Mouse (Mus musculus): Measurements from ENCODE around the gene Fzd2. TPM values are rescaled to one million over a fixed set of nuclear protein-coding genes. Genes with fewer than 3 reads are reported as not detected.

Gene Fzd2
- polyA plus RNA-seq, 1 experiment from 2014 or later: 41.7 TPM

DNA sequence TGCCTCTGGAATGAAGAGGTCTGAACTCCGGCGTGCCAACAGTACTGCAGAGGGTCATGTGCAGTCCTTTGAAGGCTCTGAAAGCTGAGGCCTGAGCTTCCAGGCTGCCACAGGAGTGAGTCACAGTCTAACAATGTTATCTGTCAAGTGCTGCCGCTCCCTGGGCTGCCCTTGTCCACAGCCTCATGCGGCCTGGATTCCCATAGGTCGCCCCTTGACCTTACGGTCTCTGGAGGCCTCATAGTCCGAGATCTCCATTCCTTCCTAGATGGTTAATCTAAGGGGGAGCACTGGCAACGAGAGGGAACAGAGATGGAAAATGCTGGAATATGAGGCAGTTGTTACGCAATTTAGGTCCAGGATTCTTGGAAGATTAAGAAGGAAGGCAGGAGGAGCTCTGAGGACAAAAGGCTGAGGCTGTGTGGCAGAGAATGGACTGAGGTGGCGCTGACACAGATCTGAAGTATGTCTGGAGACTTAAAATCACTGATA lies 39.7 kb downstream of the Fzd2 start:
- ATAC-seq (ENCODE audit: low FRiP score, low TSS enrichment): no peak
- H3K4me2 ChIP-seq (replicated peaks; ENCODE audit: low read depth, low read length): no peak overlapping the region
- 46% methylated on average over 10 of the region's 10 CpGs for WGBS
- no peak overlapping the region for H3K4me3 ChIP-seq (ENCODE audit: low read length)
- no peak overlapping the region for H3K27ac ChIP-seq (ENCODE audit: low read depth, low read length)
- no peaks in the 10 kb centered on the region for H3K9me3 ChIP-seq (ENCODE audit: control insufficient read depth, low read length)
- no peaks in the 10 kb centered on the region for H3K27me3 ChIP-seq (ENCODE audit: control insufficient read depth, insufficient read depth, low read length)
- peaks cover 7% of the 10 kb centered on the region for H3K4me1 ChIP-seq (ENCODE audit: control insufficient read depth, insufficient read depth, low read length)
- no peaks in the 10 kb centered on the region for H3K36me3 ChIP-seq (ENCODE audit: control insufficient read depth, insufficient read depth, low read length)
- no peak overlapping the region for H3K9ac ChIP-seq (ENCODE audit: low read depth, low read length)

- no peak for ATAC-seq (ENCODE audit: low FRiP score, low TSS enrichment)
- no peaks in the 10 kb centered on the region for H3K27me3 ChIP-seq (ENCODE audit: control insufficient read depth, insufficient read depth, low read length)
- no peaks in the 10 kb centered on the region for H3K36me3 ChIP-seq (ENCODE audit: control insufficient read depth, insufficient read depth, low read length)
- no peak overlapping the region for H3K4me3 ChIP-seq (ENCODE audit: low read length)
- WGBS: 89% methylated on average over 13 of the region's 13 CpGs
- H3K9ac ChIP-seq (ENCODE audit: low read depth, low read length): no peak overlapping the region
- no peak overlapping the region for H3K4me2 ChIP-seq (replicated peaks; ENCODE audit: low read depth, low read length)
- no peaks in the 10 kb centered on the region for H3K9me3 ChIP-seq (ENCODE audit: control insufficient read depth, low read length)
- H3K4me1 ChIP-seq (ENCODE audit: control insufficient read depth, insufficient read depth, low read length): no peaks in the 10 kb centered on the region
- H3K27ac ChIP-seq (ENCODE audit: low read depth, low read length): no peak overlapping the region
Measured at GRCm38 (mm10) chr11:102646226-102646625, 42.0 kb downstream of the Fzd2 start.

GRCm38 (mm10) chr11:102647885-102648284 lies 43.7 kb downstream of the Fzd2 start:
- Histone ChIP-seq H3K4me3 (ENCODE audit: low read length) (no peak overlapping the region), H3K9me3 (ENCODE audit: control insufficient read depth, low read length) (no peaks in the 10 kb centered on the region), H3K4me2 (replicated peaks; ENCODE audit: low read depth, low read length) (no peak overlapping the region), H3K27me3 (ENCODE audit: control insufficient read depth, insufficient read depth, low read length) (no peaks in the 10 kb centered on the region), H3K4me1 (ENCODE audit: control insufficient read depth, insufficient read depth, low read length) (no peaks in the 10 kb centered on the region), H3K9ac (ENCODE audit: low read depth, low read length) (no peak overlapping the region), H3K27ac (ENCODE audit: low read depth, low read length) (no peak overlapping the region), H3K36me3 (ENCODE audit: control insufficient read depth, insufficient read depth, low read length) (no peaks in the 10 kb centered on the region)
- ATAC-seq (ENCODE audit: low FRiP score, low TSS enrichment): no peak
- 68% methylated on average over 12 of the region's 12 CpGs for WGBS

DNA sequence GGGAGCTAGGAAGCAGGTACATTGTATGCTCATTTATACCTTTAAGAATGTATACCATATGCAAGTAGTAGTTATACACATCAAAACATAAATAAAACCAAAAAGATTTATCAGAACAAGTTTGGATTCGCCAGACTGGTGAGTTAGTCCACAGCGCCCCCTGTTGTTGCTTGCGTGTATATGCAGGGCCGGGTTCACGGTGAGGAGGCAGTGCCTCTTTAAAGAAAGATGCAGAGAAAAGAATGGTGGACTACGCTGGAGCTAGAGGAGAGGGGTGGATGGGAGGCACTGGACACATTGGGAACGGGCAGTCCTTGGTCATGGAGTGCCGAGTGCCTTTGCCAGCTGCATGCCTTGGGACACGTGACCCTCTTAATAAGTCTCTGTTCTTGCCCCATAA lies 47.2 kb downstream of the Fzd2 start:
- ATAC-seq (ENCODE audit: low FRiP score, low TSS enrichment): peak; percentile 66; the same call in 1 of the 2 replicates
- no peak overlapping the region for H3K9ac ChIP-seq (ENCODE audit: low read depth, low read length)
- H3K4me2 ChIP-seq (replicated peaks; ENCODE audit: low read depth, low read length): no peak overlapping the region
- no peaks in the 10 kb centered on the region for H3K9me3 ChIP-seq (ENCODE audit: control insufficient read depth, low read length)
- H3K36me3 ChIP-seq (ENCODE audit: control insufficient read depth, insufficient read depth, low read length): no peaks in the 10 kb centered on the region
- H3K27me3 ChIP-seq (ENCODE audit: control insufficient read depth, insufficient read depth, low read length): no peaks in the 10 kb centered on the region
- WGBS: 5% methylated on average over 9 of the region's 9 CpGs
- no peak overlapping the region for H3K4me3 ChIP-seq (ENCODE audit: low read length)
- 0 out of 2 replicates have a peak, but pooled peaks cover 4% of the 10 kb centered on the region for H3K4me1 ChIP-seq (ENCODE audit: control insufficient read depth, insufficient read depth, low read length)
- no peak overlapping the region for H3K27ac ChIP-seq (ENCODE audit: low read depth, low read length)

- H3K27ac ChIP-seq (ENCODE audit: low read depth, low read length): no peak overlapping the region
- no peak for ATAC-seq (ENCODE audit: low FRiP score, low TSS enrichment)
- H3K9ac ChIP-seq (ENCODE audit: low read depth, low read length): no peak overlapping the region
- H3K4me1 ChIP-seq (ENCODE audit: control insufficient read depth, insufficient read depth, low read length): 0 out of 2 replicates have a peak, but pooled peaks cover 4% of the 10 kb centered on the region
- H3K27me3 ChIP-seq (ENCODE audit: control insufficient read depth, insufficient read depth, low read length): no peaks in the 10 kb centered on the region
- H3K9me3 ChIP-seq (ENCODE audit: control insufficient read depth, low read length): no peaks in the 10 kb centered on the region
- 79% methylated on average over 3 of the region's 3 CpGs for WGBS
- no peak overlapping the region for H3K4me2 ChIP-seq (replicated peaks; ENCODE audit: low read depth, low read length)
- no peaks in the 10 kb centered on the region for H3K36me3 ChIP-seq (ENCODE audit: control insufficient read depth, insufficient read depth, low read length)
- no peak overlapping the region for H3K4me3 ChIP-seq (ENCODE audit: low read length)
Measured at GRCm38 (mm10) chr11:102652844-102653243, 48.6 kb downstream of the Fzd2 start.

- no peak for ATAC-seq (ENCODE audit: low FRiP score, low TSS enrichment)
- H3K4me2 ChIP-seq (replicated peaks; ENCODE audit: low read depth, low read length): no peak overlapping the region
- WGBS: 44% methylated on average over 8 of the region's 8 CpGs
- no peak overlapping the region for H3K27ac ChIP-seq (ENCODE audit: low read depth, low read length)
- no peaks in the 10 kb centered on the region for H3K27me3 ChIP-seq (ENCODE audit: control insufficient read depth, insufficient read depth, low read length)
- H3K9ac ChIP-seq (ENCODE audit: low read depth, low read length): no peak overlapping the region
- H3K4me3 ChIP-seq (ENCODE audit: low read length): no peak overlapping the region
- H3K9me3 ChIP-seq (ENCODE audit: control insufficient read depth, low read length): no peaks in the 10 kb centered on the region
- H3K36me3 ChIP-seq (ENCODE audit: control insufficient read depth, insufficient read depth, low read length): no peaks in the 10 kb centered on the region
- 0 out of 2 replicates have a peak, but pooled peaks cover 4% of the 10 kb centered on the region for H3K4me1 ChIP-seq (ENCODE audit: control insufficient read depth, insufficient read depth, low read length)
Measured at GRCm38 (mm10) chr11:102655888-102656287, 51.7 kb downstream of the Fzd2 start.

GRCm38 (mm10) chr11:102656326-102656926 lies 52.2 kb downstream of the Fzd2 start:
- H3K4me1 ChIP-seq (ENCODE audit: control insufficient read depth, insufficient read depth, low read length): 0 out of 2 replicates have a peak, but pooled peaks cover 4% of the 10 kb centered on the region
- H3K9ac ChIP-seq (ENCODE audit: low read depth, low read length): no peak overlapping the region
- 17% methylated on average over 4 of the region's 4 CpGs for WGBS
- H3K4me2 ChIP-seq (replicated peaks; ENCODE audit: low read depth, low read length): no peak overlapping the region
- H3K4me3 ChIP-seq (ENCODE audit: low read length): no peak overlapping the region
- no peaks in the 10 kb centered on the region for H3K27me3 ChIP-seq (ENCODE audit: control insufficient read depth, insufficient read depth, low read length)
- no peaks in the 10 kb centered on the region for H3K9me3 ChIP-seq (ENCODE audit: control insufficient read depth, low read length)
- no peak overlapping the region for H3K27ac ChIP-seq (ENCODE audit: low read depth, low read length)
- no peaks in the 10 kb centered on the region for H3K36me3 ChIP-seq (ENCODE audit: control insufficient read depth, insufficient read depth, low read length)
- ATAC-seq (ENCODE audit: low FRiP score, low TSS enrichment): no peak

DNA sequence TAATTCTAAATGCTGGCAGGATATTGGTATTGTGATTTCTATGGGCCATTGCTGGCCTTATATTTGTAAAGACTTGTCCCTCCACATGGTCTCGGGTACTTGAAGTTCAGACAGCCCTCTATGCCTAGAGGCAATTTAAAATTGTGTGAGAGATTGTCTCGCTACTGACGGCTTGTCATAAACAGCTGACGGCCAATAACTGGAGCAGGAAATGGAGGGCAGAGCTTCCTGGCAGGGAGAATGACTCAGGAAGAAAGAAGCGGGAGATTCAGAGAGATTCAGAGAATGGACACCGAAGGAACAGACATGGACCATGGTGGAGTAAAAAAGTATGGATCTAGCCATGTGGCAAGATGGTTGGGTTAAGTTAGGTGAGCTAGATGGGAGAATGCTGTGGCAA lies 52.7 kb downstream of the Fzd2 start:
- no peak overlapping the region for H3K9ac ChIP-seq (ENCODE audit: low read depth, low read length)
- H3K4me1 ChIP-seq (ENCODE audit: control insufficient read depth, insufficient read depth, low read length): 0 out of 2 replicates have a peak, but pooled peaks cover 4% of the 10 kb centered on the region
- no peaks in the 10 kb centered on the region for H3K36me3 ChIP-seq (ENCODE audit: control insufficient read depth, insufficient read depth, low read length)
- no peak for ATAC-seq (ENCODE audit: low FRiP score, low TSS enrichment)
- no peak overlapping the region for H3K4me3 ChIP-seq (ENCODE audit: low read length)
- H3K27me3 ChIP-seq (ENCODE audit: control insufficient read depth, insufficient read depth, low read length): no peaks in the 10 kb centered on the region
- WGBS: 66% methylated on average over 6 of the region's 6 CpGs
- H3K9me3 ChIP-seq (ENCODE audit: control insufficient read depth, low read length): no peaks in the 10 kb centered on the region
- no peak overlapping the region for H3K4me2 ChIP-seq (replicated peaks; ENCODE audit: low read depth, low read length)
- no peak overlapping the region for H3K27ac ChIP-seq (ENCODE audit: low read depth, low read length)

Measured in kidney, embryonic 14.5 days (tissue).